Mouse (Mus musculus) urinary bladder, postnatal 14 days (tissue): ENCODE data around the gene Rasgrp4.
A peak's percentile ranks its signal among the peaks of the same experiment; 100 is the strongest.

Source experiments
- DNase-seq: peaks from one replicate; pipeline ENCODE4 v3.0.0; 2021; ENCODE audit warnings: low spot score

Gene Rasgrp4

DNA sequence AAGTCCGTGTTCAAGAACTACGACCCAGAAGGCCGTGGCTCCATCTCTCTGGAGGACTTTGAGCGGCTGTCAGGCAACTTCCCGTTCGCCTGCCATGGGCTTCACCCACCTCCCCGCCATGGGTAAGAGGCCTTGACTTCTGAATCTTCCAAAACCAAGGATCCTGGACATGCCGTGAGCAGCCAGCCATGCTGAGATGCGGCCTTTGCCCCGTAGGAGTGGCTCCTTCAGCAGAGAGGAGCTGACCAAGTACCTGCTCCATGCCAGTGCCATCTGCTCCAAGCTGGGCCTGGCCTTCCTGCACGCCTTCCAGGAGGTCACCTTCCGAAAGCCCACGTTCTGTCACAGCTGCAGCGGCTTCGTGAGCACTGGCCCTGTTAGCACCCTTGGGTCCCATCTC lies 14.1 kb downstream of the Rasgrp4 start:
- DNase-seq: no peak

DNA sequence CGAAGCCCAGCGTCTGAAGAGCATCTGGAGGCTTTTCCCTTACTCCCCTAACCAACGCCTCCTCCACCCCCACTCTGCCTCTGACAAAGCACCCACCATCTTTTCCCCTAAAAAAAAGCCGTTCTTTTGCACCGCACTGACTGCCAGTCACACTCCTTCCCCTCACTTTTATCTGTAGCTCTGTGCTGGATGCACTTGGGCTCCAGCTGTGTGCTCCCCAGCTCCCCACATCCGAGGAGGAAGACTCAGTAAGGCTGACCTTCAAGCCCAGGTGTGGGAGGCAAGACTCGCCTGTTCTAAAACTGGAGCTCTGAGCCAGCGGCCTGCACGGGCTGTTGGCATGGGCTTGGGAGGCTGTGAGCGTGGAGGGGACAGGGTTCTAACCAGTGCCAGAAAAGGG lies 16.8 kb downstream of the Rasgrp4 start:
- no peak for DNase-seq

DNA sequence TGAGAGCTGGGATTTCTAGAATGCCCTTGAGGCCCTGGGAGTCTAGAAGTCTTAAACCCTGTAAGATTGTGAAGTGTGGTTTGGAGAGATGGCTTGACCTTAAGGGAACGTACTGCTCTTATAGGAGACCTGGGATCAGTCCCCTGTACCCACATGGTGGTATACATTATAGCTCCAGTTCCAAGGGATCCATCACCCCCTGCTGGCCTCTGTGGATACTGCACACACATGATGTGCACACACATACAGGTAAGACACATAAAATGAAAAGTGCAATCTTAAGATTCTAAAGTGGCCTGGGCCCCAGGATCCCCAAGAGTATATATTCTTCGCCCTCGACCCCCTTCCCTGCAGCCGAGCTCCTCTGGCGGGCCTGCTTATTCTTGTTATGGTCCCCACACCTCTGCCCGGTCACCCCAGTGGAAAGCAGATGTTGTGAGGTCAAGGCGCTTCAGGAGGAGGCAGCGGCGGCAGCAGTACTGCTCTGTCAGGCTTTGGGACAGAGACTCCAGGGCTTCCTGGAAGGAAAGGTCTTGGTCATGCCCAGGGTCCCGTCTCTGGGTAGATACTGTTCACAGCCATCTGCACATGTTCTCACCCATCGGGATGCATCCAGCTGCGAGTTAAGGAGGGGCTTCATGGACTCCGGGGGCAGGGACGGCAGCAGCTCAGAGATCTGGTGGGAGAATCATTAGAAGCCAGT lies 19.5 kb downstream of the Rasgrp4 start:
- DNase-seq: no peak

DNA sequence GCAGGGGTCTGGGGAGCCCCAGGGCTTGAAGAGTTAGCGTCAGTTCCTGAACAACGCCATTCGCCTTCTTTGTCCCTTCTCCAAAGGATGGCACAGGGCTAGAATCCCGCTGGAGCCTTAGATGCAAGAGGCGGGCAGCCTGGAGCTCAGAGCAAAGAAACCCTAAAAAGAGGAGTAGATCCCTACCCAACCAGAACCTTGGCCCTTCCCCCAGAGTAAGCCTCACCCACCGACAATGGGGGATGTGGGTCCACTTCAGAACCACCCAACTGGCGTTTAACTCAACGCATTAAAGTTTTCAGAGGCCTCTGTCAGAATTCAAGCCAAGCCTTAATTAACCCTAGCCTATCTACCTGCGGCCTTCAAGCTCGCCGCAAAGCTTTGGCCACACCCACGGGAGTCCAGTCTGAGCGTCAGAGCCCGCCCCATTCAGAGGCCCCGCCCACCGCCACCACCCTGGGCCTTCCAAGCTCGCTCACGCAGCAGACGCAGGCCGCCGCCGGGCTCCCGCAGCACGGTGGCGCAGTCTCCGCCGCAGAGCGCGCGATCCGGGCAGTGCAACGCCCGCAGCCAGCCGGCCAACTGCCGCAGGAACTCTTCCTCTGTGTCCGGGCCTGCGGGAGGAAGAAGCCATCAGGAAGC lies 20.7 kb downstream of the Rasgrp4 start:
- DNase-seq: peak; percentile 91

DNA sequence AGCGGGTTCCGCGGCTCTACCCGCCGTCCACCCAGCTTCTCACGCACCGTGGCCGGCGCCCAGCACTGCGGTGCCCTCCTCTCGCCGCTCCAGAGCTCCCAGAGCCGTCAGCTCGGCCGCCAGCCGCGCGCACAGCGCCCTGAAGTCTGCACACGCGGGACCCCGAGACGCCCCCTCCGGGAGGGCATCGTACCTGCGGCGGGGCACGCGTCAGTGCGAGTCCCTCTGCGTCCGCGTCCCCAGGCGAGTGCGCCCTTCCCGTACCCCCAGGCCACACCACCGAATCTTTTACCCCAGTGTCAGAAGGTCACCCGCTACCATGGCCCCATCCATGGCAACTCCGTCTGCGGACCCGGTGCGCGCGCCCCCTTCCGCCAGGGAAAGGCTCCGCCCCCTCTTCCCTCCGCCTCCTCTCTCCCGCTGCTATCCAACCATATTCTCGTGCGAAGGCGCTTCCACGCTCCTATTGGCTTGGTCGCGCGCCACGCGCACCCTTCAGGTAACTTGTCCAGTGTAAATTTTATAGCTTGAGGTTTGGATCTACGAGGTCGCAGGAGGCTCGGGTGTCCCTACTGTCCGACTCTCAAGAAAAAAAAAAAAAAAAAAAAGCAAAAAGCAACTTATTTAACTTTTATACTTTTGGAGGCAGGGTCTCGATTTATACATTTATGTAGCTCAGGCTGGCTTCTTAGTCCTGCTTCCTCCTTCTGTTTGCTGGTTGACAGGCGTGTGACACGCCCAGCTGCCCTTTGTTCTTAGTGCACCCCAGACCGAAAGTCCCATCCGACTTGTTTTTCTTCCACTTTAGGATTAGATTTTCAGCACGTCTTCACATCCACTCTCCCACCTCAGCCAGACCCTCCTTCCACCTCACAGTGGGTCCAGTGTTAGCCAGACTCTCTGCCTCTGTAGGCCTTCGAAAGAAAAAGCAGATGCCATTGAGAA lies 21.5 kb downstream of the Rasgrp4 start, which contains the start of gene Fam98c:
Fam98c (minus strand) TSS at position 397 of the 945 bp plus-strand sequence.
- peak; percentile 88 for DNase-seq

DNA sequence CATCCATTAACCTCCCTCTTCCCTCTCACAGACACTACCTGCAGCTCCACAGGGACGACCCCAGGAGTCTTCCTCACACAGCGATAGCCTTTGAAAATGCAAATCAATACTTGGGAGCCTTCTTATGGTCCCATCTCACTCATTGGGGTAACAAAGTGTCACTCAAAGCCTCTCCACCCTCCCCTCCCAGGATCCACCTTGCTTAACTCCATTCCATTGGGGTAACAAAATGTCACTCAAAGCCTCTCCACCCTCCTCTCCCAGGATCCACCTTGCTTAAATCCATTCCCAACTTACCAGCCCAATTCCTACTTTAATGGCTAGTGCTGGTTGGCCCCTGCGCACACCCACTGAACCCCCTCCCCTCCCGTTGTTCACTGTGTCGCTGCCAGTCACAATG lies 23.6 kb downstream of the Rasgrp4 start:
- DNase-seq: no peak

DNA sequence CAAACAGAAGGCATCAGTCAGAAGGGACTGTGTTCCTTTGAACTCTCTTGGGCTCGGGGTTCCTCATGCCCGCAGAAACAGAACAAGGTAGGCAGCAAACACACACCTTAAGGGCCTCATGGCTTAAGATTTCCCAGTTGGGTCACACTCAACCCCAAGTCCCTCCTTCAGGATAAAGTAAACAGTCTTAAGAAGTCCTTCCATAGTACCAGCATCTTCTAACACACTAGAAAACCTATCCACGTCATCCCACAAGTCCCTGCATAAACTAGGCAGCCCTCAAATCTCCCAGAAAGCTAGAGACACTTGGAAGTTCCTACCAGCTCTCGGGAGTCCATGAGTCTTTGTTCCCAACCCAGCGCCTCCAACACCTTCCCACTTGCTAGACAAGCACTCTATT lies 27.6 kb downstream of the Rasgrp4 start:
- no peak for DNase-seq

DNA sequence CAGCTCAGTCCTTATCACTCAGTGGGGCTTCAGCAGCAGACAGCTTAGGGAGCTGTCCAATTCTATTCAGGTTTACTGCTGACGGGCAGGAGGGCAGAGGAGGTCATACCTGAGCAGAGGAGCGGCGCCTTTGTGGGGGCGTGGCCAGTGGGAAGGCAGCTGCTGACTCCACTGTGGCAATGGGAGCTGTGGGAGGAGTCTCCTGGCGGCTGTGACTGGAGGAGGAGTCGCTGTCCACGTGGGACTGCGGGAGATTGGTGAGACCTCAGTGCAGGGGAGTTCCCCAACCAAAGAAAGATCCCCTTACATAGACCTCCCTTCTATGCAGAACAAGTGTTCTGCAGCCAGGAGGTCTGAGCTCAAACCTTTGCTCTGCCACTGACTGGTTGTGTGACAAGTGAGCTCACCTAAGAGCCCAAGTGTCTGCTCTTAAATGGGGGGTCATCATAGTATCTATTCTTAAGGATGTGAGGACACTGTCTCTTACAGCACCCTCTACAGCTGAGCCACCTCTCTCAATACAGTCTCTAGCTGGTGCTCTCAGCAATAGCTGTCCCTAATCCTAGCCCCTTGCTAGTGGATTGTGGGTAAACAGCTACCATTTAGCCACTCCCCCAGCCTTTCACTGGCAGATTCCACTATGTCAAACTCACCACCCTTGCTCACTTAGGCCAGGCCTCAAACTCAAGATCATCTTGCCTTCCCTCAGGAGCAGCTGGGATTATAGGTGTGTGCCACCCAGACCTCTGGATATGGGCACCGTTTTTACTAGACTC lies 28.3 kb downstream of the Rasgrp4 start:
- DNase-seq: peak; percentile 55

DNA sequence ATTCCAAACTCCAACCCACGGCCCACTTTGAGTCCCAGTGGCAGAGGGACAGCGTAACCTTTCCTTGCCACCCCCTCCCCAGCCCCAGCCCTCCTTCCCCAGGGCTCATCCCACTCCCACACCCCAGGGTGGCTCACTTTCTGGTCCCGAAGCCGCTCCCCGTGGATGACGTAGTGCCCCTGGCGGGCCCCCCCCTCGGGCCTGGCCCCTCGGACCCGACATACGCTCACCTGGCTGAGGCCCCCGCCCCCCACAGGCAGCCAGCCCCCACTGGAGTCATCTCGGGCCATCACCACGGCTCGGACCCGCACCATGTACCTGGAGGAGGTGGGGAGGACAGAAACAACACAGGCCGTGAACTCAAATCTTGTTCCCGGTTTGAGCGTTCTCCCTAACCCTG lies 33.0 kb downstream of the Rasgrp4 start:
- no peak for DNase-seq

DNA sequence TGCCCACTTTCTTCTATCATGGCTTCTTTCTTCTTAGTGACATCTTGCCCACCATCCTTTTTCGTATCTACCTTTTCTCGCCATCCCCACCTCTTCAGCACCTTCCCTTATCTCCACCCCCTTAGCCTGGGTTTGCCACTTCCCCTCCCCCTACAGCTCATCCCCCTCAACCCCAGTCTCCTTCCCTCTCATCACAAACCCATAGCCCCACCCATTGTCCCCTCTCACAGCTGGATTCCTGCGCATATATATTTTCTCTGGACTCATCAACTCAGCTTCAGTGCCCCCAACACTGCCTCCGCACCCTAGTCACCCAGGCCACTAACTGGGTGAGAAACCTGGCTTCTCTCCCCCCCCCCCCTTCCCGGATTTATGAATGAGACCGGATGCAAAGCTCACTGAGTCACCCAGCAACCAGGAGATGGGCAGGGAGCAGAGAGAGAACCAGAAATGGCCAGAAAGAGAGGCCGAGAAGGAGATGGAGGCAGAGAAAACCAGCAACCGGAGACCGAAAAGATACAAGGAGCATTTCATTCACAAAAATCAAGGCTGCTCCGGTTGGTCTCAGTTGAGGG lies 33.6 kb downstream of the Rasgrp4 start:
- no peak for DNase-seq

DNA sequence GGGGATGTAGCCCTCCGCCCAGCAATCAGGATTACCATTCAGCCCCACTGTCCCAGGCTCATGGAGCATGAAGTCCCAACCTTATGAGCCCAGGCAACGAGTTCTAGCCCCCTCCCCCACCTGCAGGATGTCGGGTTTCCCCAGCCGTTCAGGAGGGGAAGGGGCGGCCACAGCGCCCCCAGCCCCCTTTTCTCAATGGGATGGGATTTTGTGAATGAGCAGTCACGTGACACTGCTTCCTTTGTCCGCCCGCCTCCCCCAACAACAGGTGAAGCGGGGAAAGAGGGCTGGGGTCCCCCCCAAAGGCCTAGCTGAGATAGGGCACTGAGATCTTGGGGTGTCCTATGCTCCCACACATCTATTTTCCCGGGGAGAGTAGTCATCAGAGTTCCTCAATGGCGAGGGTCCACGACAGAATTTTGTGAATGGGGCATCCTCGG lies 34.2 kb downstream of the Rasgrp4 start:
- no peak for DNase-seq

DNA sequence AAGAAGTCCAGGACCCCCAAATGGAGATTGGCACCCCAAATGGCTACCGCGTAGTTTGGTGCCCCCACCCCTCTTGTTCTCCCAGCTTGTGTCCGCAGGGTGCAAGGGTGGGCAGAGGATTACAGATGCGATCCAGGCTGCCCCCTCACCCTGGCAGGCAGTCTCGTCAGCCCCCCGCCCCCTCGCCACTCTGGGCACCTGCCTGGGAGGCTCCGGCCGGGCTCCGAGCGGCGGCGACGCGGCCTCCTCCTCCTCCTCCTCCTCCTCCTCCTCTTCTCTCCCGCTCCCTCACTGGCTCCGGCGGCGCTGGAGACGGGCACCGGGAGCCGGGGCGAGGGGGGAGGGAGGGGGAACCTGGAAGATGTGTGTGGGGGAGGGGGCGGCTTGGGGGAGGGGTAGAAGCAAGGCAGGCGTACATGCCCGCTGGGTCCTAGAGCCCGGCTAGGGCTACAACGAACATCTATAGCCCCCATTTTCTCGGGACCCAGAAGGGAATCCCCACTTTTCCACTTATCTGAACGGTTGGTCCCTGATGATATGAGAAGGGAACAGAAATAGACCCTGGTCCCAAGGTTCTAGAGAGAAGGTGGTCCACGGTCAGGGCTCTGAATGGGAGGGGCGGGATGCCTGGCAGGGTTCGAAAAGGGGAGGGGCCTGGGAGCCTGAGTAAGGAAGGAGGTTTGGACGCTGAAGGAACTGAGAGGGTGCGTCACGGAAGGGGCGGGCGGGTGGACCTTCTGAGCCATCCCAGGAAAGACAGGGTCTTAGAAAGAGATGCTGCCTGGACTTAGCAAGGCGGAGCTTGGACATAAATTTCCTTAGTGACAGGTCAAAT lies 34.8 kb downstream of the Rasgrp4 start:
- peak; percentile 85 for DNase-seq

DNA sequence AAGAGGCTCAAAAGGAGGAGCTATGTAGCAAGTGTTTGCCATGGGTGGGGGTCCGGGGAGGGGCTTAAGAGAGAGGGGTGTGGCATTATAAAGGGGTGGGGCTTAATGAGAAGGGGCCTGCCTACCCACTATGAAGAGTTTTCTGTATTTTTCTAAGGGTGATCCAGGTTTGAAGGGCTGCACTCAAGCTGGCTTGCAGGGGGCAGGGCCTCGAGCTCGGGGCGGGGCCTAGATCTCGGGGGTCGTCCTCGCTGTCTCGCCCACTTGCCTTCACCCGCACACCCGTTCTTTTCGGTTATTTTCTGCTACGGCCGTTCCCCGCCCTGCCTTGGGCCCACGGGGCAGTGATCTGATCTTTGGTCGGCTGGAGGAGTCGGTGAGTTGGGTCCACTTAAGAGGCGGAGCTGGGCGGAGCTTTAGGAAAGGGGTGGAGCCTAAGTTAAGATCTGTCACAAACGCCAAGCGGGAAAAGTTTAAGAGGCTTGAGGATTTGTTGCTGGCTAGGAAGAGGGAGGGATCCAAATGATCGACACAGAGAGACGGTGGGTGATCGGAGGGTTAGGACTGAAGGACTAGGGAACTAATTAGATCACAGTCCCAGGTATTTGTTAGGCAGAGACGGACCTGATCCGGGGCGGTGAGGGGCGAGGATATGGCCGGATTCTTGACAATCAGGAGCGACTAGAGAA lies 35.6 kb downstream of the Rasgrp4 start, which contains the start of the genes Ggn and Spred3:
Ggn (plus strand) TSS at position 145 of the 689 bp plus-strand sequence.
Spred3 (minus strand) TSS at position 346 of the 689 bp plus-strand sequence.
- DNase-seq: peak; percentile 84

DNA sequence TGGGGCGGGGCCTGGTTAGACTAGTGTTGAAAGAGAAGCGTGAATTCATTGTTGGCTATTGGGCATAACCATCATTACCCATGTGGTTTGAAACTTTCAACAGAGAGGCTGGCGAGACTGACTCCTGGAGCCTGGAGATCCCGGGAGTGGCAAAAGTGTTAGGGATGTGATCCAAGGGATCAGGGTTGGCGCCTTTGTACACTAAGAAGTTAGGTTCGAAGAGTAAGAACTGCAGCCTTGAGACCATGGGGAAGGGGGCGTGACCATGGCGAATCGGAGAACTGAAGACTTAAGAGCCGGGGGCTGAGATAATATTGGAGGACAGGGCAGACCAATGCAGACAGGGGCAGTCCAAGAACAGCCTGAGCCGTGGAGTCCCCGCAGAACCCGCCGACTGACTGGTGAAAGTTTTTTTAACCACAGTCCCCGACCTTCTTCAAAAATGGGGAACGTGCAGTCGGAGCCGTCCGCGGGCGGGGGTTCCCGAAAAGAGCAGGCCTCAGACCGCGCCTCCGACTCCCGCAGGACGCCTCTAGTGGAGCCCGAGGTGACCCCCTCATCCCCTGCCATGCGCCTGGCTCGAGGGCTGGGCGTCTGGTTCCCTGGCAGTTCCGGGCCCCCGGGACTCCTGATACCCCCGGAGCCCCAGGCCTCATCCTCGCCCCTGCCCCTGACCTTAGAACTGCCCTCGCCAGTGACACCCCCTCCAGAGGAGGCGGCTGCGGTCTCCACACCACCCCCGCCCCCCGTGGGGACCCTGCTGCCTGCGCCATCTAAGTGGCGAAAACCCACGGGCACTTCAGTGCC lies 36.3 kb downstream of the Rasgrp4 start:
- DNase-seq: no peak

DNA sequence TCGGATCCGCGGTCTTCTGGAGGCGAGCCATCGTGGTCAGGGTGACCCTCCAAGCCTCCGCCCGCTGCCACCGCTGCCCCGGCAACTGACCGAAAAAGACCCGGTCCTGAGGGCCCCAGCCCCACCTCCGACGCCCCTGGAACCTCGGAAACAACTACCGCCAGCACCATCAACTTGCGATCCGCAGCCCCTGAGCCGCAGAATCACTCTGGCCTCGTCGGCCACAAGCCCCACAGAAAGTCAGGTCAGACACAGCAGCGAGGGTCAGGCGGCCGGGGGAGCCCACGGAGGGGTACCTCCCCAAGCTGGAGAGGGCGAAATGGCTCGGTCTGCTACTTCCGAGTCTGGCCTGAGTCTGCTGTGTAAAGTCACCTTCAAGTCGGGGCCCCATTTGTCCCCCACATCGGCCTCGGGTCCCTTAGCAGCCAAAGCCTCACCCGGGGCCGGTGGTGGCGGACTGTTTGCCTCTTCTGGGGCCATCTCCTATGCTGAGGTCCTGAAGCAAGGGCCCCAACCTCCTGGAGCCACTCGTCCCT lies 37.0 kb downstream of the Rasgrp4 start:
- DNase-seq: no peak

DNA sequence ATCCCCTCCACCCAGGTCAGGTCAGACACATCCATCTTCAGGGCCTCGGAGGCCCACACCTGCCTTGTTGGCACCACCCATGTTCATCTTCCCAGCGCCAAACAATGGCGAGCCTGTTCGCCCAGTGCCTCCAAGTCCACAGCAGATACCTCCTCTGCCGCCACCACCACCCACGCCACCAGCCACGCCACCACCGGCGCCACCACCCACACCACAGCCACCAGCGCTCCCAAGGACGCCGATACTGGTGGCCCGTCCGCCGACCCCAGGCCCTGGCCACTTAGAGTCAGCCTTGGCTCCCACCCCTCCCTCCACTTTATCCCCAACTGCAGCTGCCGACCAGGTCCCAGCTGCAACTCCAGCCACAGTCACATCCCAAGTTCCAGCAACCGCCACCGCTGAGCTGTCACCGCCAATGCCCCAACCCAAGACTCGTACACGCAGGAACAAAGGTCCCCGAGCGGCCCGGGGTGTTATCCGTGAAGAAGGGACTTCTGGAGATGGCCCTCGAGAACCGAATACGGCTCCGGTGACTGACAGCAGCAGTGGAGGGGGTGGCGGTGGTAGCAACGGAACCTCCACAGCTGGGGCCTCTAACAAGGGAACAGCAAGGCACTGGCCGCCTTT lies 37.9 kb downstream of the Rasgrp4 start:
- DNase-seq: no peak

DNA sequence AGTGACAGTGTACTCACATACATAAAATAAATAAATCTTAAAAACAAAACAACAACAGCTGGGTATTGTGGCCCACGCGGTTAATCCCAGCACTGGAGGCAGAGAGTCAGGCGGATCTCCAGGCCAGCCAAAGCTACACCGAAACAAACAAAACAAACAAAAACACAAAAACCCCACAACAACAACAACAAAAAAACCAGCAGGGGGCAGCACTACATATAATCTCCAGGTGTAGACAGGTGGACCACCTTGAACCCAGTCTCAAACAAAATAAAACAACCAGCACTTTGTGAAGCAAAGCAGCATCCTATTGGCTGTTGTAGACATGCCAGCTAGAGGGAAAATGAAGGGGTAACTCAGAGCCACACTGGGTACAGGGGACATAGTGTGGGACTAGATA lies 43.5 kb downstream of the Rasgrp4 start:
- no peak for DNase-seq

DNA sequence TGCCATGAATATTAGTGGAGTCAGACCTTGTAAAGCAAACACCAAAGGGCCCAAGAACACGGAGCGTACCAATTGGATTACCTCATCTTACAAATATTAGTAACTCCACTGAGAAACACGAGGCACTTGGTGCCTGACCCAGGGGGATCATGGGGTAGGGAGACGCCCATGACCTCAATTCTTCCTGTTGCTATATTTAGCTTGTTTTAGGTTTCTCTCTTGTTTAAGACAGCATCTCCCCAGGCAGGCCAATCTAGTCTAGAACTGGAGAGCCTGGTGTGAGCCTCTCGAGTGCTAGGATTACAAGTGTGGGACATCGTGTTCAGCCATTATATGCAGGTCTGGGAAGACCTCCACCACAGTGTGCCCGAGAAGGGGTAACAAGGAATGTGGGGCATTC lies 44.7 kb downstream of the Rasgrp4 start:
- no peak for DNase-seq
